Mouse (Mus musculus) testis, adult 2 months (tissue): ENCODE data around the gene Sdhaf4.

Source experiments
- CTCF ChIP-seq: fragments of 200-500 bp; IDR thresholded peaks from 2 replicates; pipeline ENCODE4 v1.5.1; 2012; ENCODE audit warnings: low read depth, mild to moderate bottlenecking, inconsistent platforms, low read length, moderate library complexity; ENCODE audit not compliant: control insufficient read depth, insufficient read depth, insufficient replicate concordance
- POLR2A ChIP-seq: fragments of 200-500 bp; IDR thresholded peaks from 2 replicates; pipeline ENCODE4 v1.6.1; 2012; ENCODE audit warnings: low read depth, mild to moderate bottlenecking, inconsistent platforms, low read length, moderate library complexity; ENCODE audit not compliant: control insufficient read depth

DNA sequence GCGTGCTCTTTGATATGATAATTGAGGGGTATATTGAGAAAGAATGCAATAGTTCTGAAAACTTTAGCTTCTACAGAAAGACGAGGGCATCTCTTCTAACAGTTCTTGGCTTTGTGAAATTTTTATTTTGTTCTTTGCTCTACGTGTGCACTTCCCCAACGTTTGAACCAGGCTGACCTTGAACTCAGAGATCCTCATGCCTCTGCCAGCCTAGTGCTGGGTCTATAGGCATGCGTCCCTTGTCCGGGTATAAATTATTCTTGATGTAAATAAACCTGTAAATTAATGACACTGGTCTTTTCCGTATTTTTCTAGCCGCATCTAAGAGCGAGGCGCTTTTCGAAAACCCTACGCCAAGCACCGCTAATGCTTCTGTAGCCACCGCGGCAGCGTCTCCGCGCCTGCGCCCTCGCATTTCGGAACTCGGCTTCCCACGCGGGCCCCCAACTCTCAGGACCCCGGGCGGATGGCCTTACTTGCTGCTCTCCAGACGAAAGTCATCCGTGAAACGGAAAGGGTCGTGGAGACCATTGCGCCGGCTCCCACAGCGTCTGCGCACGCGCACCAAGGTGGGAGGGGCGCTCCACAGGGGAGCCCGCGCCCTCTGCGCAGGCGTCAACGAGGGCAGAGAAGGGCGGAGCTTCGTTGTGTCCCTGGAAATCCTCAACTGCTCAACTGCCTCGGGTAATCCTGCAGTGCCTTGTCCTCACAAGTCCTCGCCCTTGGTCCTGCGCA, at the start of gene Sdhaf4:
- no peak for TF ChIP-seq CTCF
- TF ChIP-seq POLR2A, result peak; percentile 98
